Mouse (Mus musculus): ENCODE results near the gene Kcnt1.

Gene Kcnt1

DNA sequence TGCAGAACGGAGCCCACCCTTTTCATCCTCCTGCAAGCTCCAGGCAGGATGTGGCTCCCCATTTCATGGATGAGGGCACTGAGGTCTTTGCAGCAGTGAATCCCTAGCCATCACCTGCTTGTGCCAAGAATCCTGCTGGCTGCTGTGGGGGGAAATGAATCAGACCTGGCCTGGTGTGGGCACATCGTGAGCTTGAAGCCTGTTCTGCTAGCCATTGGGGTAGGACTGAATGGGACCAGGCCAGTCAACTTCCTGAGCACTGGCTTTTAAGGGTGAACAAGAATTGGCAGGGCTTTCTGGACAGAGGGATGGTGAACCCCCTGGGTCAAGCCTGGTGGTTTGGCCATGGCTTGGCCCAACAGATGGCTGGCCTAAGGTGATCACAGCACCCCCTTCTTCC is 15.0 kb downstream of the Kcnt1 start:
- no peak for DNase-seq

DNA sequence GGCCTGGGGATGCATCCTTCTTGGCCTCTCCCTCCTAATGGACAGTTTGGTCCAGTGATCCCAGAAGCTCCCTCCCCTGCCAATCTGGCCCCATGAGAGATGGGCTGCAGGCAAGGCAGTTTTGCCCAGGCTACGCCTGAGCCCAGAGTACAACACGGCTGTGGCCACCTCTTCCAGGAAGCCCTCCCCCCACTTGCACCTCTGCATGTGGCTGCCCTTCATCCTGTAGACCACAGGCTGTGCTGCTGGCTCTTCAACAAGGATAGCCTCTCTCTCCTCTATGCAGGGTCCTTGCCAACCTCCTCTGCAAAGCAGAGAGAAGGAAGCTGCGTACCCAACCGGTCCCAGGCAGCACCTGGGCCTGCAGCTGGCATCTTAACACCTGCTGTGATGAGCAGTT is 15.5 kb downstream of the Kcnt1 start:
- DNase-seq, result no peak

DNA sequence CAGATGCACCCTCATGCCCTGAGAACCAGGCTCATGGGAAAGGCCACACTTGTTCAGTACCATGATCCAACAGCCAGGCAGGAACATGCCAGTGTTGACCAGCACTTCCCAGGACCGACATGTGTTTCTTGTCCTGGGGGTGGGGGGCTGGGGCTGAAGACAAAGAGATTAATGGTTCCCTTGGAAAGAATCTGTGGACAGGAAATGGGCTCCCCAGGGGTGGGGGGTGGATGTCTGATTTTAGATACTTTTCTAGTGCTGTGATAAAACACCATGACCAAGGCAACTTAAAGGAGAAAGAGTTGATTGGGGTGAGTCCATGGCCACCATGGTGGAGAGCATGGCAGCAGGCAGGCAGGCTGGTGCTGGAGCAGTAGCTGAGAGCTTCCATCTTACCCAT is 18.7 kb downstream of the Kcnt1 start:
- DNase-seq, result no peak

DNA sequence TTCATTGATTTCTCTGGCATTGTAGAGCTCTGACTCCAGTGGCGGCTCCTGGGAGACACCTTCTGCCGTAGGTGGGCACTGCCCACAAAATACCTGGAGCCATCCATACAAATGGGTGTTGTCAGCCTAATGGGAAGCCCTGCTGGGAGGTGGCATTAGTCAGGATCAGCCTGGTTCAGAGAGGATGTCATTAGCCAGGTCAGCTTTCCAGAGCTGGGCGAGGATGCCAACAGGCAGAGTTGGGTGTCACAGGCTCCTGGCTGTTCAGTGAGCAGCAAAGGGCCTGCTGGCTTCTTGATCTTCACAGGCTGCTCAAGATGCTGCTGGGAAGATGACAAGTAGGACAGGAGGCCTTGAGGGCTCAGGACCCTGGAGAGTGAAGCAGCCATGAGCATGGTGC is 21.2 kb downstream of the Kcnt1 start:
- DNase-seq, result no peak

GRCm38 (mm10) chr2:25887226-25887625 is 23.7 kb downstream of the Kcnt1 start:
- DNase-seq, result no peak

GRCm38 (mm10) chr2:25888144-25888543 is 24.6 kb downstream of the Kcnt1 start:
- no peak for DNase-seq

DNA sequence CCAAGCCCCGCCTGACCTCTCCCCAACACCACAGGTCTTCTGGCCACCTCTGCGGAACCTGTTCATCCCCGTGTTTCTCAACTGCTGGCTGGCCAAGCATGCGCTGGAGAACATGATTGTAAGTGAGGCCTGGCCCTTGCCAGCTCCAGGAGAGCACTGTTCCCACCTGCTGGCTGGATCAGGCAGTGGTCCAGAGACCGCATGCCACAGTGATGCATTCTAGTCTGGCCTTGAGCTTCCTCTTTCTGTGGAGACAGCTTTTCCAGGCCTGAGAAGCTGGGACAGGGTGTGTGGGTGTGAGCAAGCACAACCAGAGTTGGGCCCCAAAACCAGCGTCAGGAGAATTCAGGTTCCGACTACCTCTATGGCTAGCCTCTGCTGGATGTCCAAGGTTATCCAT is 28.9 kb downstream of the Kcnt1 start:
- no peak for DNase-seq

DNA sequence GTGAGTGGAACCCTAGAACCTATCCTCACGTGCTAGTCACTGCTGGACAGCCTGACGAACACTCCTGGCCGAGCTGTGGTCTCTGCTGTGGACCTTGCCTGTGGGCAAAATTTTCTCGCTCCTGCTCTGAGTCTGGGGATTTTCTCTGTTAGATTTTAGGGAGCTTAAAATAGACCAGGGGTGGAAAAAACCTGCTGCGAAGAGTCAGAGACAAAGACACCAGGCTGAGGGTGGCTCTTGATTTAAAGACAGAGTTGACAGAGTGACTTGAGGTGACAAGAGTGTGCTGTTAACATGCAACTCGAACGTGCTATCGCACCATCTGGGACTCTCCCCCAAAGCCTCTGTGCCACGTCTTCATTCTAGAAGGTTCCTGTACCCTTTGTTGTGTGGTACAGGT is 35.4 kb downstream of the Kcnt1 start:
- no peak for DNase-seq

DNA sequence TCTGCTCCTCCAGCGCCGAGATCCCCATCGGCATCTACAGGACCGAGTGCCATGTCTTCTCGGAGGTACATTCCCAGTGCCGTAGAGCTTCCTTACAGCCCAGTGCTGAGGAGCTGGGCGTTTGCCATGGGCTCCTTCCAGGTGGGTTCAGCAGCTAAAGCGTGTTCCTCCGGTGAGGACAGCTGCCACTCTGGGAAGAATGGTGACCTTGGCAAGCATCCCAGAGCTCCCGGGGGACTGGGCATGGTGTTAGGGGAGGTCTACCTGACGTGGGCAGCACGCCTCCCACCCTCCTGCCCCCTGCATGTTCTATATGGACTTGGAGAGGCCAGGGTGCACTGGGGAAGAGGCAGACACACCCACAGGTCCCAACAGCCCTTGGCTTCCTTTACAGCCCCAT is 46.3 kb downstream of the Kcnt1 start:
- no peak for DNase-seq

- DNase-seq, result peak; percentile 49
Measured at GRCm38 (mm10) chr2:25913247-25913646, 49.7 kb downstream of the Kcnt1 start.

- DNase-seq, result no peak
Measured at GRCm38 (mm10) chr2:25914201-25914600, 50.7 kb downstream of the Kcnt1 start.

GRCm38 (mm10) chr2:25914821-25915220 is 51.3 kb downstream of the Kcnt1 start:
- DNase-seq, result no peak

- DNase-seq, result no peak
Measured at GRCm38 (mm10) chr2:25918408-25918807, 54.9 kb downstream of the Kcnt1 start.

GRCm38 (mm10) chr2:25919972-25920371 is 56.4 kb downstream of the Kcnt1 start:
- DNase-seq, result no peak

DNA sequence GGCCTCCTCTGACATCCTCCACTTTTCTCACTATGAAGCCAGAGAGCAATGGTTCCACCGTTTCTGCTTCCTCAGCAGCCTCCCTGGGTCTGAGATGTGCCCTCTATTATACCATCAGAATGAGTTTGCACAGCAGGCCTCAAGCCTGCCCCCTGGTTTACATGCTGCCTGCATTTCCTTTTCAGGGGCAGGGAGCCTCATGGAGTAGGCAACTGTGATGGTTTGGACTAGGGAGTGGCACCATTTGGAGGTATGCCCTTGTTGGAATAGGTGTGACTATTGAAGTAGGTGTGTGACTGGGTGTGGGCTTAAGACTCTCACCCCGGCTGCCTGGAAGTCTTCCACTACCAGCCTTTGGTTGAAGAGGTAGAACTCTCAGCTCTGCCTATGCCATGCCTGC is 60.3 kb downstream of the Kcnt1 start:
- no peak for DNase-seq

GRCm38 (mm10) chr2:25924934-25925333 is 61.4 kb downstream of the Kcnt1 start:
- DNase-seq, result no peak

- DNase-seq, result no peak
Measured at GRCm38 (mm10) chr2:25927821-25928220, 64.3 kb downstream of the Kcnt1 start.

- peak; percentile 53 for DNase-seq
Measured at GRCm38 (mm10) chr2:25931249-25931859, 67.8 kb downstream of the Kcnt1 start.

DNA sequence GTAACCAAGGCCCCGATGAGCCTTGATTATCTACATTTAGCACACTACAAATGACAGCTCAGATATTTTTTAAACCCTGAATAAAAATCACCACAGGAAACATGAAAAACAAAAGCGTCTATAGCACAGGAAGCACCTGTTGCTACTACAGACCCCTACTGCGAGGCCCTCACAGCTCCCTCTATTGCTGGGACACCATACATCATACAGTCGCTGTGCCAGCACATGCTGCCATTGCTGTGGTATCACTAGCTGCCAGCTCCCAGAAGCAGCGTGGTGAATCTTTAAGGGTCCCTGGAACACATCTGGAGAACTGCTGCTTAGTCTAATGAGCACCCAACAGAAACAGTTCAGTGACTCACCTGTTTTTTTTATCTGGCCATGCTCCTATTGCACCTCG is 77.0 kb downstream of the Kcnt1 start:
- DNase-seq, result no peak

DNA sequence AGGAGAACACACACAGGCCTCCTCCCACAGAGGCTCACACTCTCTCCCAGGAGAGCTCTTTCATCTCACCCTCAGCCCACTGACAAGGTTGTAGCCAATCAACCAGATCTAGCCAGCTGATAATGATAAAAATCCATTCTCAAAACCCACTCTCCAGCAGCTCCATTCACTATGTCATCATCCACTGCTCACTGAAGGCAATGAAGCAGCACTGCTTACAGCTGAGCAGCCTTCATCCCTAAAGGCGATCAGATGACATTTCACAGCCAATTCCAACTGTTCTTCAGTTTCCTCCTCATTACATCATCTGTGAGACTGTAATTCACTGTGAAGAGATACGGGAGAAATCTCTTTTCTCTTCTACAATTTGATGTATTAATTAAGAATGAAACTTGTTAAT is 80.3 kb downstream of the Kcnt1 start:
- no peak for DNase-seq

DNA sequence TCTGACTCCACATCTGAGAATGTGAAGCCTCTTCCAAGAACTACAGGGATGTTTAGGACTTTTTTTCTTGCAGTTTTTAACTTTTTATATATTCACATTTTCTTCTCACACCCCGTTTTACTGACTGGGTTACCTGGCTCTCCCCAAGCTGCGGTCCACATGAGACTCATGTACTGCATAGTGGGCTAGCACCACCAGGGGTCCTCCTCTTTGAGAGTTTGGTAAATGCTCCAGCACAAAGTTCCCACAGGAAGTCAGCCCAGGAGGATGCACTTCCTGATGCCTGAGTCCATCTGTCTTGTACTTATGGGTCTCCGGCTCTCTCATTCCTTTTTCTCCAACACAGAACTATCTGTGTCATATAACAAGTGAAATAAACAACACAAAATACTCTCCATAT is 84.4 kb downstream of the Kcnt1 start:
- no peak for DNase-seq

DNA sequence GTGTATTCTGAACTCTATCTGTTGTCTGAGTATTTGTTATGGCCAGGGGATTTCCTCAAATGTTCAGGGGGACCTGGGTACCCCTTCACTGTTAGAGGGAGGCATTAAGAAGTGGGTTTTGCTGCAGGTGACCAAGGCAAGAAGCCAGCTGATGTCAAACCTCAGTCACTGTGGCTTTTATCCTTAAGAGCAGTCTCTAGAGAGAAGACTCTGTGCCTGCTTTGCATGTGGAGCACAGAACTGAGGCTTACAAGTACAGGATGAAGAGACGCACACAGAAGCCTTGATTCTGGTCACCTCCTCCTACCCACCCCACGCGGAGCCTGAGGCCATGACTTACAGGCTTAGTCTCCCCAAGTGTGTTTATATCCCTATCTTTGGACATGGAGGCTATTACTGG is 85.8 kb downstream of the Kcnt1 start:
- DNase-seq, result no peak
